ENCODE assay signal across 1 mouse cellular context in the genomic region with DNA sequence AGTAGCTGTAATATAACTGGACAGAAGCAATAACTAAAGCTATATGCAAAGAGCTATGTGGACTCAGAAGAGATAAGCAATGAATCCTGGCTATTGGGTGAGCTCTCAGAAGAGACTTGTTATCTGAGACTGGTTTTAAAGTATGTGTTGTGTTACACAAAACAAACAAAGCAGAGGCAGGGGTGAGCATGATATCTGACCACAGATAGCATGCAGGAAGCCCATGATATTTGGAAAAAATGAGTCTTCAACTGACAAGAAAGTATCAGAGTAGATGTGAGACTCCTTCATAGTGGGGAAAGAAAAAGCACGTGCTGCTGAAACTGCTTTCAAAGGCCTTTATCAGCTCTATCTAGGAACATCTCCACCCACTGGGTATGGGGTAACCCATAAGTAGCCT.
TF ChIP-seq lines count a peak whose summit lies in the region.

No protein-coding gene starts in this region.

TF ChIP-seq in MEL, 35 proteins besides CTCF, POLR2A, EP300 and RAD21 (continued from another document):
- no peak for TF ChIP-seq MYB (IDR thresholded peaks at IDR 0.05; ENCODE audit: low read depth, low read length)
- TF ChIP-seq RCOR1 (IDR thresholded peaks at IDR 0.05; ENCODE audit: low read depth, low read length): 0 out of 2 replicates have a peak, but pooled peaks have one; percentile 43
- peak; percentile 64; the same call in 1 of the 2 replicates for TF ChIP-seq GATA1 (IDR thresholded peaks at IDR 0.05; ENCODE audit: low read depth, low read length)
- no peak for TF ChIP-seq MEF2A (IDR thresholded peaks at IDR 0.05; ENCODE audit: extremely low read depth, insufficient replicate concordance, low read depth, low read length, poor library complexity, severe bottlenecking)
- TF ChIP-seq CHD2 (IDR thresholded peaks at IDR 0.05; ENCODE audit: low read length): no peak
- TF ChIP-seq USF1 (IDR thresholded peaks at IDR 0.05; ENCODE audit: low read depth, low read length): peak; percentile 38; the same call in 1 of the 2 replicates
- no peak for TF ChIP-seq JUND (IDR thresholded peaks at IDR 0.05; ENCODE audit: low read depth, low read length)
- TF ChIP-seq NRF1 (IDR thresholded peaks at IDR 0.05; ENCODE audit: insufficient read depth, low read depth, low read length, poor library complexity, severe bottlenecking): no peak
- peak; percentile 37; the same call in 1 of the 2 replicates for TF ChIP-seq TCF12 (IDR thresholded peaks at IDR 0.05; ENCODE audit: low read depth, low read length)
- no peak for TF ChIP-seq MAZ (IDR thresholded peaks at IDR 0.05; ENCODE audit: low read depth, low read length)
- no peak for TF ChIP-seq MAFK (IDR thresholded peaks at IDR 0.05; ENCODE audit: borderline replicate concordance, low read depth, low read length)
- TF ChIP-seq BHLHE40 (IDR thresholded peaks at IDR 0.05; ENCODE audit: borderline replicate concordance, low read depth, low read length): peak; percentile 51; the same call in 1 of the 2 replicates
- TF ChIP-seq ETS1 (IDR thresholded peaks at IDR 0.05; ENCODE audit: low read depth, low read length): peak; percentile 28; the same call in 1 of the 2 replicates
- TF ChIP-seq SMC3 (IDR thresholded peaks at IDR 0.05; ENCODE audit: low read depth, low read length): no peak
- no peak for TF ChIP-seq SIN3A (IDR thresholded peaks at IDR 0.05; ENCODE audit: low read length)
- TF ChIP-seq ELF1 (IDR thresholded peaks at IDR 0.05; ENCODE audit: low read depth, low read length): no peak
- 0 out of 2 replicates have a peak, but pooled peaks have one; percentile 27 for TF ChIP-seq MXI1 (IDR thresholded peaks at IDR 0.05; ENCODE audit: low read depth, low read length)
- TF ChIP-seq TBP (IDR thresholded peaks at IDR 0.05; ENCODE audit: low read depth, low read length): no peak
- no peak for TF ChIP-seq HCFC1 (IDR thresholded peaks at IDR 0.05; ENCODE audit: low read depth, low read length)
- TF ChIP-seq MAX (IDR thresholded peaks at IDR 0.05; ENCODE audit: low read length): peak; percentile 65
- TF ChIP-seq UBTF (IDR thresholded peaks at IDR 0.05; ENCODE audit: borderline replicate concordance, insufficient read depth, low read depth, low read length): no peak
- TF ChIP-seq USF2 (IDR thresholded peaks at IDR 0.05; ENCODE audit: borderline replicate concordance in 1 of 2, insufficient read depth in 1 of 2, low read depth in 1 of 2, low read length in 2 of 2): no peak
- no peak for TF ChIP-seq CHD1 (IDR thresholded peaks at IDR 0.05; ENCODE audit: low read depth, low read length)
- no peak for TF ChIP-seq ZKSCAN1 (IDR thresholded peaks at IDR 0.05; ENCODE audit: low read depth, low read length)
